17 mouse cellular contexts compared by ENCODE assay signal in the genomic region with DNA sequence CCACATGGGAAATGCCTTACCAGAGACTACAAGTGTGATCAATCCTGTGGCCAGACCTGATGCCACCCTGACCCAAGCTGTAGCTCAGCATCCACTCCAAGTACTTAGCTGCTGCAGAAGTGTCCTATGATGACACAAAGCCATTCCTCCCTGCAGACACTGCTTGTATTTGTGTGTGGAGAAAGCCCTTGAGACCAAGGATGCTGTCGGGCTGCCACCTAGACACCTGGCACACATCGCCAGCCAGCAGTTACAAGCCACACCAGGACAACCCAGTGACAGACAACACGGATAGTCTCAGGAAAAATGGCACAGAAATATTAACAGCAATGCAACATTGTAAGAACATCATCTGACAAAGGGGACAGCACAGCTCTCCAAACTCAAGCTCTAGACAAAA. TPM values are rescaled to one million over a fixed set of nuclear protein-coding genes. Genes with fewer than 3 reads are reported as not detected.
A peak's percentile ranks its signal among the peaks of the same experiment; 100 is the strongest.
DNase-seq lines count a peak whose midpoint lies in the region; ATAC-seq and TF ChIP-seq lines count a peak whose summit lies in the region.
"Had no signal": no experiment of that assay in that cellular context is flagged by ENCODE, and none has a peak within 500 bp of the region (broad histone marks: within the 10 kb centered on the region; RNA-seq: fewer than 3 reads in every experiment).

No protein-coding gene starts in this region.

- H3K27me3 ChIP-seq in hindbrain, embryonic 12.5 days = no peaks in the 10 kb centered on the region
- no peaks in the 10 kb centered on the region for H3K27me3 ChIP-seq in hindbrain, embryonic 16.5 days (replicated peaks; ENCODE audit: control insufficient read depth, insufficient read depth, low read length)
- H3K27me3 ChIP-seq in neural tube, embryonic 12.5 days (replicated peaks) = no peaks in the 10 kb centered on the region
- H3K27me3 ChIP-seq: kidney, embryonic 15.5 days; liver, embryonic 13.5 days had no signal

- H3K4me3 ChIP-seq in gastrocnemius, adult 2 months = peak overlapping the region; percentile 33
- no peak overlapping the region for H3K4me3 ChIP-seq in hindbrain, embryonic 12.5 days
- no peak overlapping the region for H3K4me3 ChIP-seq in hindbrain, embryonic 16.5 days (ENCODE audit: low read length)
- no peak overlapping the region for H3K4me3 ChIP-seq in neural tube, embryonic 12.5 days
- H3K4me3 ChIP-seq: kidney, embryonic 15.5 days; liver, embryonic 13.5 days had no signal

- H3K4me2 ChIP-seq in hindbrain, embryonic 12.5 days (replicated peaks) = no peak overlapping the region
- H3K4me2 ChIP-seq in hindbrain, embryonic 16.5 days (ENCODE audit: low read length) = no peak overlapping the region
- H3K4me2 ChIP-seq in neural tube, embryonic 12.5 days (replicated peaks) = no peak overlapping the region
- H3K4me2 ChIP-seq: kidney, embryonic 15.5 days; liver, embryonic 13.5 days had no signal

- TF ChIP-seq CTCF in gastrocnemius, adult 2 months (IDR thresholded peaks at IDR 0.05) = no peak

- no peak for ATAC-seq in hindbrain, embryonic 12.5 days (ENCODE audit: low FRiP score)
- no peak for ATAC-seq in hindbrain, embryonic 16.5 days
- no peak for ATAC-seq in neural tube, embryonic 12.5 days (ENCODE audit: low FRiP score, low read depth)
- no peak for ATAC-seq in monocyte, adult 5-6 weeks (replicated peaks; ENCODE audit: insufficient number of reproducible peaks, low FRiP score, low TSS enrichment, poor library complexity, severe bottlenecking)

- H3K9me3 ChIP-seq in hindbrain, embryonic 12.5 days (replicated peaks) = no peaks in the 10 kb centered on the region
- H3K9me3 ChIP-seq in hindbrain, embryonic 16.5 days (ENCODE audit: control insufficient read depth, low read length) = no peaks in the 10 kb centered on the region
- no peaks in the 10 kb centered on the region for H3K9me3 ChIP-seq in neural tube, embryonic 12.5 days
- H3K9me3 ChIP-seq: kidney, embryonic 15.5 days; liver, embryonic 13.5 days had no signal

- 92% methylated on average over 3 of the region's 3 CpGs for WGBS in hindbrain, embryonic 12.5 days
- 81% methylated on average over 3 of the region's 3 CpGs for WGBS in hindbrain, embryonic 16.5 days
- WGBS in neural tube, embryonic 12.5 days = 88% methylated on average over 3 of the region's 3 CpGs

- H3K9ac ChIP-seq in hindbrain, embryonic 12.5 days = no peak overlapping the region
- no peak overlapping the region for H3K9ac ChIP-seq in hindbrain, embryonic 16.5 days (ENCODE audit: low read depth, low read length)
- H3K9ac ChIP-seq in neural tube, embryonic 12.5 days = no peak overlapping the region
- H3K9ac ChIP-seq: kidney, embryonic 15.5 days; liver, embryonic 13.5 days had no signal

- intact Hi-C loops in gastrocnemius, adult 2 months (cut with DNase I) = no loop called here

- H3K27ac ChIP-seq in gastrocnemius, adult 2 months = peak overlapping the region; percentile 84
- peak overlapping the region; percentile 60; the same call in 1 of the 2 replicates for H3K27ac ChIP-seq in hindbrain, embryonic 12.5 days
- no peak overlapping the region for H3K27ac ChIP-seq in hindbrain, embryonic 16.5 days (ENCODE audit: low read depth, low read length)
- peak overlapping the region; percentile 42; the same call in 1 of the 2 replicates for H3K27ac ChIP-seq in neural tube, embryonic 12.5 days
- H3K27ac ChIP-seq: kidney, embryonic 15.5 days; liver, embryonic 13.5 days had no signal

- peaks cover 23% of the 10 kb centered on the region for H3K36me3 ChIP-seq in hindbrain, embryonic 12.5 days
- H3K36me3 ChIP-seq in hindbrain, embryonic 16.5 days (ENCODE audit: control insufficient read depth, insufficient read depth, low read length) = peaks cover 8% of the 10 kb centered on the region; the same call in 1 of the 2 replicates
- H3K36me3 ChIP-seq in neural tube, embryonic 12.5 days = peaks cover 24% of the 10 kb centered on the region

- H3K4me1 ChIP-seq in hindbrain, embryonic 12.5 days = peaks cover 27% of the 10 kb centered on the region
- peaks cover 21% of the 10 kb centered on the region for H3K4me1 ChIP-seq in hindbrain, embryonic 16.5 days (ENCODE audit: control insufficient read depth, insufficient read depth, low read depth, low read length)
- peaks cover 22% of the 10 kb centered on the region for H3K4me1 ChIP-seq in neural tube, embryonic 12.5 days

- DNase-seq in gastrocnemius, adult 2 months = no peak
- no peak for DNase-seq in gastrocnemius, postnatal 10 days
- DNase-seq in neural tube, embryonic 10.5 days (ENCODE audit: extremely low spot score, low spot score) = no peak
- no peak for DNase-seq in embryo, embryonic 9.5 days (ENCODE audit: extremely low spot score)
- DNase-seq: adrenal gland, adult 2 months; embryo, embryonic 11 days; gastrocnemius, postnatal 14 days; layer of hippocampus, adult 9-11 months; liver, embryonic 13.5 days; lung, postnatal 36 days; thymus, adult 18-20 months had no signal

RNA-seq across cellular contexts. Expression of gene Fbxw8, which starts 9.8 kb away (rescaled TPM):
- total RNA-seq in gastrocnemius, adult 2 months (2021) = 10 to 100 TPM; 20.8 to 24.2 TPM
- total RNA-seq in gastrocnemius, postnatal 10 days (2021) = 10 to 100 TPM; 32.8 to 33.5 TPM
- 42.0 and 45.0 TPM in 2 replicates for polyA plus RNA-seq in hindbrain, embryonic 12.5 days (2016; fragmentation: Nextera tagmentation; extraction: Ambion mirVana)
- polyA plus RNA-seq in hindbrain, embryonic 16.5 days (2015; fragmentation: Nextera tagmentation; extraction: Ambion mirVana) = 18.7 and 21.6 TPM in 2 replicates
- polyA plus RNA-seq in neural tube, embryonic 12.5 days (2016; fragmentation: Nextera tagmentation; extraction: Ambion mirVana) = 38.4 and 40.4 TPM in 2 replicates
- 10.3 to 18.2 TPM (median 12.6 TPM) in 3 replicates for total RNA-seq in monocyte, adult 5-6 weeks (2017)

RNA-seq across cellular contexts. Expression of gene Hrk, which starts 19.0 kb away (rescaled TPM):
- under 1 TPM; 0.08 to 0.15 TPM for total RNA-seq in gastrocnemius, adult 2 months (2021)
- under 1 TPM in 1 of 2 experiments, not detected in 1; 0.12 TPM for total RNA-seq in gastrocnemius, postnatal 10 days (2021)
- 1.8 TPM in 2 replicates for polyA plus RNA-seq in hindbrain, embryonic 12.5 days (2016; fragmentation: Nextera tagmentation; extraction: Ambion mirVana)
- polyA plus RNA-seq in hindbrain, embryonic 16.5 days (2015; fragmentation: Nextera tagmentation; extraction: Ambion mirVana) = 3.7 and 4.8 TPM in 2 replicates
- 4.3 and 5.3 TPM in 2 replicates for polyA plus RNA-seq in neural tube, embryonic 12.5 days (2016; fragmentation: Nextera tagmentation; extraction: Ambion mirVana)
- not detected in 3 replicates for total RNA-seq in monocyte, adult 5-6 weeks (2017)
- total RNA-seq: adrenal gland, adult 2 months had no signal
- polyA plus RNA-seq: adrenal gland, adult 2 months; C2C12 had no signal
